Mouse (Mus musculus): ENCODE measurements at regions not wholly inside any gene's neighbourhood (a gene's known extent, or its start where the extent isn't known, plus 50 kb on each side); places are given as distances from the start of the nearest gene placed in this dataset.
"Not testable (repeated sequence)": the region's sequence is repeated elsewhere in the genome, so short reads cannot be mapped to it uniquely, and the experiment has no call there.

- DNase-seq (ENCODE audit: extremely low spot score in 1 of 2, low spot score in 1 of 2): no peak
Observed at GRCm38 (mm10) chr2:43072964-43073619, 419.7 kb upstream of the Lrp1b start.

GRCm38 (mm10) chr2:43097560-43098233, 444.3 kb upstream of the Lrp1b start:
- peak; percentile 43 to 72 for DNase-seq (ENCODE audit: extremely low spot score in 1 of 2, low spot score in 1 of 2)

DNA sequence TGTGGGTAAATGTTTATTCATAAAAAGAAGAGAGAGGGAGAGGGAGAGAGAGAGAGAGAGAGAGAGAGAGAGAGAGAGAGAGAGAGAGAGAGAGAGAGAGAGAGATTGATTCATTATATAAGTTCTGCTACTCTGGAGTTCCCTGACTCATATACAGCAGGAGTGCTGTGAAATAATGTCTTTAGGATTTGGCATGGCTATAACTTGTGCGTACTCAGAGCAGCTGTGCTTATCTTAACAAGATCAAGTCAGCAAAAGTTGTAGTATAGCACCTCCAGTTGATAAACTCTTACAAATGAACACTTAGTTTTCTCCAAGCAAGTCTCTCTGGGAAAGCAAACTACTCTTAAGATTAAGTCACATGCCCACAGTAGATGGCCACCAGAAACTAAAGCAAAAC, 435.3 kb upstream of the Kynu start:
- peak in 1 of 2 experiments; percentile 33 for DNase-seq (ENCODE audit: extremely low spot score in 1 of 2, low spot score in 1 of 2)

DNA sequence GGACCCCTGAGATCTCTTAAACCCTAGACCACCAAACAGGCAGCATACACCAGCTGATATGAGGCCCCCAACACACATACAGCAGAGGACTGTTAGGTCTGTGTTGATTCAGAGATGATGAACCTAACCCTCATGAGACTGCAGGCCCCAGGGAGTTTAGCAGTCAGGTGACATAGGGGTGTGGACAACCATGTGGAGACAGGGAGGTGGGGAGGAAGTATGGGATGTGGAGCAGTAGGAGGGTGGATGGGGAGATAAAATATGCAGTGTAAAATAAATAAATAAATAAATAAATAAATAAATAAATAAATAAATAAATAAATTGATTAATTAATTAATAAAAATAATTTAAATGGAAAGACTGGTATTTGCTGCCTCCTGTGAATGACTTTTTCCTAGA, 401.6 kb upstream of the Kynu start:
- DNase-seq (ENCODE audit: extremely low spot score in 1 of 2, low spot score in 1 of 2): no peak

DNA sequence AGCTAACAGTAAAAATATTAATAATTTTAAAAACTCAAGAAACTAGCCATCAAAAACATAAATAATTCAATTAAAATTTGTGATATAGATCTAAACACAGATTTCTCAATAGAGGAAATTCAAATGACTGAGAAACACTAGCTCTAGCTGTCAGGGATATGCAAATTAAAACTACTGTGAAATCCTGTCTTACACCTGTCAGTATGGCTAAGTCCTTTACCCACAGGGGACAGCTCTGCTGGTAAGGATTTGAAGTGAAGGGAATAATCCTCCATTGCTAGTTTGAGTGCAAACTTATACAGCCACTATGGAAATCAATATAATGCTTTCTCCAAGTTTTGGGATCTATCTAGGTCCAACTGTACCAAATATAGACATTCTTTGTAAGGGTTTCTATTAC, 373.0 kb upstream of the Kynu start:
- DNase-seq (ENCODE audit: extremely low spot score in 1 of 2, low spot score in 1 of 2): no peak

DNA sequence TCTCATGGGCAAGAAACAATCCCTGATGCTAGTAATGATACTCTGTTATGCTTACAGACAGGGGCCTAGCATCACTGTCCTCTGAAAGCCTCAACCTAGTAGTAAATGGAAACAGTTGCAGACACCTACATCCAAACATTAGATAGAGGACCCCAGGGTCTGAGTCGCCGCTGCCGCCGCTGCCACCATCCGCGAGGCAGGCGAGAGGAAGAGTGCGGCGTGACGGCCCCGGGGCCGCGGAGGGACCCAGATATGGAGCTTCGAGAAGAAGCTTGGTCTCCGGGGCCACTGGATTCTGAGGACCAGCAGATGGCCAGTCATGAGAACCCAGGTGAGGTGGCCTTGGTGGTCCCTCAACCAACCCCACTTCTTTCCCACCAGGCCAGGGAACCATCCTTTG, 359.6 kb upstream of the Kynu start:
- DNase-seq (ENCODE audit: extremely low spot score in 1 of 2, low spot score in 1 of 2): not testable (repeated sequence)

- DNase-seq (ENCODE audit: extremely low spot score in 1 of 2, low spot score in 1 of 2): peak; percentile 4 to 22
Observed at GRCm38 (mm10) chr2:43208223-43208622, 346.9 kb upstream of the Kynu start.

GRCm38 (mm10) chr2:43213901-43214300, 341.2 kb upstream of the Kynu start:
- no peak for DNase-seq (ENCODE audit: extremely low spot score in 1 of 2, low spot score in 1 of 2)

DNA sequence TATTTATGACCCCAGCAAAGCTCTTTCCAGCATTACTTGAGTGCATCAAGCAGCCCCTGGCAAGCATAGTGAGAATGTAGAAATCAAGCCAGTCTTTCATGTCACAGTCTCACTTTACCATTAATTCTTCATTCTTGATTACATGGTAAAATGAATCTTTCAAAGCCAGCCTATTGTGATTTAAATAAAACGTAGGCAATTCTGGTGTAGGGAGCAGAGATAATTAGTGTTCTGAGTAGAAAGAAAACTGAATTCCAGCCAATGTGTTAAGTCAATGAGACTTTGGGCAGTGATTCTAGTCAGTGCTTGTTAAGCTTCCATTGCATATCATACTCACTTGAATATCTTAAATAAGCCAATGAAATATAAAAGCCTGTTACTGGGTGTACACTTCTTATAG, 338.0 kb upstream of the Kynu start:
- DNase-seq (ENCODE audit: extremely low spot score in 1 of 2, low spot score in 1 of 2): no peak

DNA sequence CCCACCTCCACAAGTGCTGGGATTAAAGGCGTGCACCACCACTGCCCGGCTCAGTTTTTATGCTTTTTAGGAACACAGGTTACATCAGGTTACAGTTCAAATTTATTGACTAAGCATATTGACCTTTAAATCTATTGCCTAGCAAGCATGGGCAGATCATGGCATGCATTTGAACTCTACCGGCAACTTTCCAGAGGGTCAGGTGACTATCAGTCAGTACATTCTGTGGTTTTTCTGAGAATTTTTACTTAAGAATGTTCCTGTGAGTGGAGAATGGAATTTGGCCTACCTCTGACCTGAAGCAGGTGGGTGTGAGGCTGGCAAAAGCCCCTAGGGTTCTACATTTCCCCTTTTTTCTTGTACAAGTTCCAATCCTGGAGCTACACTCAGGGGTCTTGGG, 332.4 kb upstream of the Kynu start:
- DNase-seq (ENCODE audit: extremely low spot score in 1 of 2, low spot score in 1 of 2): no peak

GRCm38 (mm10) chr2:43224728-43225127, 330.4 kb upstream of the Kynu start:
- DNase-seq (ENCODE audit: extremely low spot score in 1 of 2, low spot score in 1 of 2): not testable (repeated sequence)

DNA sequence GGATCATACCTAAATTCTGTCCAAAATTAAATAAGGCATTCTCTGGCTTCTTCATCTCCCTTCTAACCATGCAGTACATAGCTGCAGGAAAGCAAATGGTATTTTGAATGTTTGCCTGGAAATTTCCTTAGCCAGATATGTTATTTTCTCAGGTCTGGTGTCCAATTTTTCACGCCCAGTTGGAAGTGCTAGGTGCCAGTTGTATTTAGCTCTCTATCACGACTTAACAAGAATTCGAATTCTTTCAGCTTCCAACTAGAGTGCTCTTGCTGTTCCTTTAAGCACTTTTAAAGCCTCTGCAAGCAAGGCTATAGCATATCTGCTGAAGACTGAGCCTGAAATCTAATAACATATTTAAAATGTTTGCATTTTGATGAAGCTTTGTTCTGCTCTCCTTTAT, 308.3 kb upstream of the Kynu start:
- no peak for DNase-seq (ENCODE audit: extremely low spot score in 1 of 2, low spot score in 1 of 2)

DNA sequence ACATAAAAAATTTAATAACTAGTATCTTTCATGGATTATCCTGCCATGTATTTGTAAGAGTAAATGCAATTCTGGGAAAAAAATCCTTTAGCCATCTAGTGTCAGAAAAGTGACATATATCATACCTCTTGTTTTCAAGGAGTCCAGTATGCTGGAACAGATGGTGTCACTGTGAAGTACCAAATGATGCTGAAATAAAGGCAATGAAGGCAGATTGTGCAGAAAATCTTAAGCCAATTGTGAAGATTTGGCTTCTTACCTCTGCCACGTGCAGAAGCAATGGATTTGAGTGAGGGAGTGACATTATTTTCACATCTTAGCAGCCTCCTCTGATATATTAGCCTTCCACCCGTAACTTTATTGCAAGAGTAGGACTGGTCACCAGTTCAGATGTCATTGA, 306.5 kb upstream of the Kynu start:
- DNase-seq (ENCODE audit: extremely low spot score in 1 of 2, low spot score in 1 of 2): no peak

- DNase-seq (ENCODE audit: extremely low spot score in 1 of 2, low spot score in 1 of 2): no peak
Observed at GRCm38 (mm10) chr2:43254709-43255108, 300.4 kb upstream of the Kynu start.

DNA sequence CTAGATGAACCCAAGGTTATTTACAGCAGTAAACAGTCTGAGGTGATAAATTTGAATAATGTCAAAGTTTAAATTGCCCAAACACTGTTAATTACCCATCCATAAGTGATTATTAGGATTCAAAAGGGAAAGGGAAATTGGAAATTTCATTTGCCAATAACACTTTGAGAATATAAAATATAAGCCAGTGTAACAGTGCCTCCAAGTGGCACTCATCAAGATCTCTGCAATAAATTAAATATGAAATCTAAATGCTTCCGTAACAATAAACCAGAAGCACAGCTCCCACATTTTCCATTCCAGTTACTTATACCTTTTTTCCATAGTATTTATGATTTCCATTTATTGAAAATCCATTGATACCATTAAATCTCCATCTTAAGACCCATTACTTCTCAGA, 284.3 kb upstream of the Kynu start:
- peak in 1 of 2 experiments; percentile 14 for DNase-seq (ENCODE audit: extremely low spot score in 1 of 2, low spot score in 1 of 2)

DNA sequence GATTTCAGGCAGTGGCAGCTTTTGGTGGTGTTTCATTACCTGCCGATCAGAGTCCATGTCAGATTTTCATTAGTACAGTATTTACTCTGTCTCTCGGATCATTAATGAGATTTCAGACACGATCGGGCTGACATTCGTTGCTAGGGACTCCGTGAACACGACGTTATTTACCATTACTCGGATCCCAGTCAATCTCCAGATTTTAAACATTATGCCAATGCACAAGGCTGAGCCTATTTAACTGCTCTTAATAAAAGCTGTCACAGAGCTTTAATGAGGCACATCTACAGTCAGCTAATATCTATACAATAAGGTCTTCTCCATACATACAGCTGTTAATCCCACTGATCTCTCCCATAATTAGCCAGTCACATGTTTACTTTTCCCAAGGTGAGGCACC, 283.0 kb upstream of the Kynu start:
- no peak for DNase-seq (ENCODE audit: extremely low spot score in 1 of 2, low spot score in 1 of 2)

- DNase-seq (ENCODE audit: extremely low spot score in 1 of 2, low spot score in 1 of 2): no peak
Observed at GRCm38 (mm10) chr2:43274012-43274411, 281.1 kb upstream of the Kynu start.

DNA sequence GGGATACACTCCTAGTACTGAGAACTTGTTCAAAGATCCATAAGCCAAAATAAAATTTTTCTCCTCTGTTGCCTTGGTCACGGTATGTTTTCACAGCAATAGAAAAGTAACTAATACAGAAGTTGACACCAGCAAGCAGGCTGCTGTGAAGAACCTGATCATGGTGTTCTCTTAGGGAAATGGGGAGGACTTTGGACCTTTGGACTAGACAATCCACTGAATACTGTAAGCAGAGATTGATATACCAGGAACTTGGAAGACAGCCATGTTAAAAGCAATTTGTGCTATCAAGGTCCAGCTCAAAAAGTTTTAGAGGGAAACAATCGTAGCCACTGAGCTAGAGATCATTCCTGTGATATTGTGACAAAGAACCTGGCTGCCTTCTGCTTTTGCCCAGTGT, 259.3 kb upstream of the Kynu start:
- DNase-seq (ENCODE audit: extremely low spot score in 1 of 2, low spot score in 1 of 2): no peak

- peak; percentile 23 to 73 for DNase-seq (ENCODE audit: extremely low spot score in 1 of 2, low spot score in 1 of 2)
Observed at GRCm38 (mm10) chr2:43323836-43324235, 231.3 kb upstream of the Kynu start.

GRCm38 (mm10) chr2:43364301-43364700, 190.8 kb upstream of the Kynu start:
- DNase-seq (ENCODE audit: extremely low spot score in 1 of 2, low spot score in 1 of 2): no peak

- no peak for DNase-seq (ENCODE audit: extremely low spot score in 1 of 2, low spot score in 1 of 2)
Observed at GRCm38 (mm10) chr2:43365812-43366211, 189.3 kb upstream of the Kynu start.

DNA sequence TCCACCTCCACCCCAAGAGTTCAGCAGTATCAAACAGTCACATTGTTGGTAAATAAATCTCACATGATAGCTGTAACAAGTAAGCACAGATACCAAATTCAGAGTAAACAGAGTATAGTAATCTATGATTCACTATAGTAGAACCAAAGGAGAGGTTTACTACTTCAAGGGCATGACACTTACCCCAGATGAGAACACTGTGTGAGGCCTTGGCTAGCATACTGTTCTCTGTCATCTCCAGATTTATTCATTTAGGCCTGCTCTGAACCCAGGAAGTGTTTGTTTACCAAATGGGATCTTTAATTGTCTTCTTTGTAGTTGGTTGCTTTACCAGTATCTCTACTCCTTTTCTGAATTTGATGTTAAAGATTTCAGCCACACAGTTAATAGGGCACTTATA, 151.8 kb upstream of the Kynu start:
- no peak for DNase-seq (ENCODE audit: extremely low spot score in 1 of 2, low spot score in 1 of 2)

Measured in frontal cortex, adult 2 months (tissue).